Mouse (Mus musculus) spleen, adult 2 months (tissue): Measurements from ENCODE around the gene Cables2.

Experiments
- CTCF ChIP-seq: fragments of 200-500 bp; IDR thresholded peaks from 2 replicates; pipeline ENCODE4 v1.5.1; 2011; ENCODE audit warnings: mild to moderate bottlenecking, inconsistent platforms; ENCODE audit not compliant: insufficient read depth, insufficient read length, insufficient replicate concordance; ENCODE audit errors: extremely low read depth
- POLR2A ChIP-seq: fragments of 200-500 bp; IDR thresholded peaks from 2 replicates; pipeline ENCODE4 v1.6.1; 2011; ENCODE audit warnings: low read depth, low read length, inconsistent platforms

- TF ChIP-seq CTCF (no peak), POLR2A (no peak)
These were observed 58.3 kb downstream of the Cables2 start for GRCm38 (mm10) chr2:180215011-180215461.
